ENCODE assay signal across 15 mouse cellular contexts in the genomic region with DNA sequence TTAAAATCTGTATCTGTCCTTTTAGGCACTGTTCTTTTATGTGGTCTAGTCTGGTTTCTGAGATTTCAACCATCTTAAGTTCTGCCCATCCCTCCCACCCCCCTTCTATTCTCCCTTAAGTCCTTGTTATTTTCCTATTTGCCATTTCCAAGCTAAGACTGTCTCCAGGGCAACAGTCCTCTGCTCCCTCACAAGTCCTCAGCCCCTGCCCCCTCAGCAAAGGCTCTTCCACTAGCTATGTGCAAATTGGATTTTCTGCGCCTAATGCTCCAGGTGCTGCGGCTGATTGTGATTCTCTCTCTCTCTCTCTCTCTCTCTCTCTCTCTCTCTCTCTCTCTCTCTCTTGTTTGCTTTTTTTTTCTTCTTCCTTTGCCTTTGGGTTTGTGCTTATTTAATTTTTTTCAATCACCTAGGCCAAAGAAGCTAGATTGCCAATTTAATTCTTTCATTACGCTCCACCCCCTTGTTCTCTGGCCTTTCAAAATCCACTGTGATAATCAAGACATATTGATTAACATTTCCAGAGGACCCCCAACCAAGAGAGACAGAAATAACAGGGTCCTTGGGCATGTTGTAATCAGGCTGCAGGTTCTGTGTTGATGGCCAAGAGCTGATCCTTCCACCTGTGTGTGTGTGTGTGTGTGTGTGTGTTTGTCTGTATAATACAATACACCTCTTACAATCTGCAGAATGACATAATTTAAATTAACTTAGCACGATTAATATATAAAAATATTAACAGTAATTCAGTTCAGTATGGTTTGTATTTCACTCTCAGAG. TPM values are rescaled to one million over a fixed set of nuclear protein-coding genes. Genes with fewer than 3 reads are reported as not detected.
DNase-seq lines count a peak whose midpoint lies in the region; ATAC-seq and TF ChIP-seq lines count a peak whose summit lies in the region.
"Had no signal": no experiment of that assay in that cellular context is flagged by ENCODE, and none has a peak within 500 bp of the region (broad histone marks: within the 10 kb centered on the region; RNA-seq: fewer than 3 reads in every experiment).

No protein-coding gene starts in this region.

- H3K4me3 ChIP-seq in CH12.LX (replicated peaks in 1 of 3; ENCODE audit: low read depth in 2 of 3, low read length in 2 of 3, poor library complexity in 1 of 3), result no peak overlapping the region
- no peak overlapping the region for H3K4me3 ChIP-seq in embryonic facial prominence, embryonic 14.5 days (ENCODE audit: low read depth, low read length)
- no peak overlapping the region for H3K4me3 ChIP-seq in hindbrain, embryonic 11.5 days (ENCODE audit: low read depth, low read length)
- no peak overlapping the region for H3K4me3 ChIP-seq in midbrain, embryonic 12.5 days

- no peaks in the 10 kb centered on the region for H3K4me1 ChIP-seq in CH12.LX (ENCODE audit: control insufficient read depth in 1 of 2, insufficient read depth in 2 of 2)
- H3K4me1 ChIP-seq in embryonic facial prominence, embryonic 14.5 days (ENCODE audit: control insufficient read depth, insufficient read depth, low read length), result peaks cover 4% of the 10 kb centered on the region; the same call in 1 of the 2 replicates
- H3K4me1 ChIP-seq in hindbrain, embryonic 11.5 days (replicated peaks; ENCODE audit: control insufficient read depth, insufficient read depth, low read length), result 0 out of 2 replicates have a peak, but pooled peaks cover 2% of the 10 kb centered on the region
- peaks cover 27% of the 10 kb centered on the region for H3K4me1 ChIP-seq in midbrain, embryonic 12.5 days

- H3K4me2 ChIP-seq in CH12.LX (ENCODE audit: insufficient read depth, low read depth, poor library complexity, severe bottlenecking), result peak overlapping the region; percentile 15; the same call in 1 of the 2 replicates
- H3K4me2 ChIP-seq in embryonic facial prominence, embryonic 14.5 days (ENCODE audit: low read depth, low read length), result no peak overlapping the region
- H3K4me2 ChIP-seq in hindbrain, embryonic 11.5 days (replicated peaks; ENCODE audit: low read depth, low read length), result no peak overlapping the region
- peak overlapping the region; percentile 19; the same call in 1 of the 2 replicates for H3K4me2 ChIP-seq in midbrain, embryonic 12.5 days (replicated peaks)
- H3K4me2 ChIP-seq: heart, embryonic 11.5 days; liver, embryonic 11.5 days had no signal

- WGBS in embryonic facial prominence, embryonic 14.5 days, result 73% methylated on average over 4 of the region's 4 CpGs
- WGBS in hindbrain, embryonic 11.5 days, result 57% methylated on average over 4 of the region's 4 CpGs
- 30% methylated on average over 4 of the region's 4 CpGs for WGBS in midbrain, embryonic 12.5 days

- no peak for TF ChIP-seq RAD21 in CH12.LX (IDR thresholded peaks at IDR 0.05; ENCODE audit: low read depth, low read length)

- H3K27me3 ChIP-seq in CH12.LX (replicated peaks), result no peaks in the 10 kb centered on the region
- H3K27me3 ChIP-seq in embryonic facial prominence, embryonic 14.5 days (replicated peaks; ENCODE audit: control insufficient read depth, insufficient read depth, low read length), result no peaks in the 10 kb centered on the region
- no peaks in the 10 kb centered on the region for H3K27me3 ChIP-seq in hindbrain, embryonic 11.5 days (ENCODE audit: control insufficient read depth, insufficient read depth, low read length)
- no peaks in the 10 kb centered on the region for H3K27me3 ChIP-seq in midbrain, embryonic 12.5 days

- H3K9ac ChIP-seq in CH12.LX (ENCODE audit: insufficient read depth, low read depth), result no peak overlapping the region
- no peak overlapping the region for H3K9ac ChIP-seq in embryonic facial prominence, embryonic 14.5 days (ENCODE audit: low read depth, low read length)
- H3K9ac ChIP-seq in hindbrain, embryonic 11.5 days (ENCODE audit: low read depth, low read length), result no peak overlapping the region
- H3K9ac ChIP-seq in midbrain, embryonic 12.5 days (replicated peaks), result no peak overlapping the region

- no peak overlapping the region for H3K27ac ChIP-seq in CH12.LX (ENCODE audit: insufficient read depth, low read depth)
- no peak overlapping the region for H3K27ac ChIP-seq in embryonic facial prominence, embryonic 14.5 days (replicated peaks; ENCODE audit: low read depth, low read length)
- peak overlapping the region; percentile 37; the same call in 1 of the 2 replicates for H3K27ac ChIP-seq in hindbrain, embryonic 11.5 days (ENCODE audit: low read depth, low read length)
- peak overlapping the region; percentile 87 for H3K27ac ChIP-seq in midbrain, embryonic 12.5 days (replicated peaks)

- TF ChIP-seq EP300 in CH12.LX (IDR thresholded peaks at IDR 0.05; ENCODE audit: low read length), result no peak

- in situ Hi-C loops in CH12.LX (cut with MboI; ENCODE audit: low pct_ligation_motif_present, low pct_unique_long_range_greater_than_20kb, low sequenced_read_pairs), result no loop called here

- H3K9me3 ChIP-seq in CH12.LX (replicated peaks; ENCODE audit: low read length), result no peaks in the 10 kb centered on the region
- no peaks in the 10 kb centered on the region for H3K9me3 ChIP-seq in embryonic facial prominence, embryonic 14.5 days (ENCODE audit: control insufficient read depth, low read length)
- H3K9me3 ChIP-seq in hindbrain, embryonic 11.5 days (ENCODE audit: control insufficient read depth, low read length), result no peaks in the 10 kb centered on the region
- H3K9me3 ChIP-seq in midbrain, embryonic 12.5 days, result no peaks in the 10 kb centered on the region

- no peak for TF ChIP-seq POLR2A in CH12.LX (IDR thresholded peaks at IDR 0.05; ENCODE audit: low read depth, low read length)

- H3K79me2 ChIP-seq in CH12.LX (replicated peaks; ENCODE audit: control insufficient read depth, extremely low read depth, insufficient read depth, poor library complexity, severe bottlenecking), result no peaks in the 10 kb centered on the region

- no peak for DNase-seq in CH12.LX (ENCODE audit: extremely low read depth)
- no peak for DNase-seq in embryonic facial prominence, embryonic 14.5 days (ENCODE audit: low spot score)
- DNase-seq in hindbrain, embryonic 11.5 days (ENCODE audit: low spot score), result no peak
- DNase-seq in layer of hippocampus, adult 9-10 months (ENCODE audit: low spot score), result no peak
- no peak for DNase-seq in adrenal gland, postnatal 36 days
- DNase-seq in embryo, embryonic 9.5 days (ENCODE audit: extremely low spot score), result no peak
- DNase-seq in ovary, adult 18-20 months (ENCODE audit: low spot score), result no peak
- DNase-seq: adrenal gland, adult 8-10 months; cerebellum, postnatal 36 days; gastrocnemius, postnatal 10 days; kidney, adult 9 months; right cerebral cortex, postnatal 14 days had no signal

- dilution Hi-C loops in CH12.LX (cut with MboI; ENCODE audit: extremely low pct_ligation_motif_present, extremely low pct_unique_long_range_greater_than_20kb, low sequenced_read_pairs), result no loop called here

- ATAC-seq in embryonic facial prominence, embryonic 14.5 days (ENCODE audit: low read depth), result peak; percentile 50; the same call in 1 of the 2 replicates
- ATAC-seq in hindbrain, embryonic 11.5 days (ENCODE audit: low FRiP score), result peak; percentile 49; the same call in 1 of the 2 replicates
- peak; percentile 93 for ATAC-seq in midbrain, embryonic 12.5 days (ENCODE audit: low FRiP score, low read depth)

- no peak for TF ChIP-seq CTCF in CH12.LX (conservative IDR thresholded peaks at IDR 0.05 in 1 of 2, IDR thresholded peaks at IDR 0.05 in 1 of 2; ENCODE audit: low read depth in 2 of 2, low read length in 2 of 2)

- H3K36me3 ChIP-seq in CH12.LX (replicated peaks in 1 of 2; ENCODE audit: control insufficient read depth in 1 of 2, insufficient read depth in 1 of 2, low read length in 1 of 2), result no peaks in the 10 kb centered on the region
- no peaks in the 10 kb centered on the region for H3K36me3 ChIP-seq in embryonic facial prominence, embryonic 14.5 days (ENCODE audit: control insufficient read depth, insufficient read depth, low read length)
- no peaks in the 10 kb centered on the region for H3K36me3 ChIP-seq in hindbrain, embryonic 11.5 days (ENCODE audit: control insufficient read depth, insufficient read depth, low read length)
- no peaks in the 10 kb centered on the region for H3K36me3 ChIP-seq in midbrain, embryonic 12.5 days

TF ChIP-seq in CH12.LX, 34 proteins besides CTCF, POLR2A, EP300 and RAD21 (continues in another document):
- TF ChIP-seq PAX5 (IDR thresholded peaks at IDR 0.05; ENCODE audit: low read length) (no peak), KAT2A (IDR thresholded peaks at IDR 0.05; ENCODE audit: insufficient replicate concordance, low read length) (no peak), MXI1 (IDR thresholded peaks at IDR 0.05; ENCODE audit: low read depth, low read length) (no peak), UBTF (IDR thresholded peaks at IDR 0.05; ENCODE audit: low read depth, low read length) (no peak), MAZ (IDR thresholded peaks at IDR 0.05; ENCODE audit: low read depth, low read length) (no peak), JUND (conservative IDR thresholded peaks at IDR 0.05; ENCODE audit: low read depth, low read length) (no peak), ZMIZ1 (IDR thresholded peaks at IDR 0.05; ENCODE audit: low read depth, low read length) (no peak), MYC (IDR thresholded peaks at IDR 0.05; ENCODE audit: low read depth, low read length) (no peak), NRF1 (IDR thresholded peaks at IDR 0.05; ENCODE audit: low read depth, low read length) (no peak), POLR2AphosphoS2 (IDR thresholded peaks at IDR 0.05; ENCODE audit: low read depth, low read length) (no peak), USF1 (IDR thresholded peaks at IDR 0.05; ENCODE audit: low read depth, low read length) (no peak), MEF2A (IDR thresholded peaks at IDR 0.05; ENCODE audit: borderline replicate concordance, low read depth, low read length) (no peak)

RNA-seq across cellular contexts. Expression of a gene that starts 0.8 kb away (rescaled TPM):
- total RNA-seq in CH12.LX (2012; rRNA removed), result 0.08 and 0.13 TPM in 2 replicates
- not detected in 2 replicates for total RNA-seq in CH12.LX (2014; rRNA removed)
- polyA plus RNA-seq in CH12.LX (2012; ENCODE audit: insufficient read length, low read depth), result 0.42 TPM in 1 of 2 replicates, not detected in the other
- polyA plus RNA-seq in embryonic facial prominence, embryonic 14.5 days (2014; fragmentation: Nextera tagmentation; extraction: Ambion mirVana), result 2,046 and 2,257 TPM in 2 replicates
- 1,131 and 1,227 TPM in 2 replicates for polyA plus RNA-seq in hindbrain, embryonic 11.5 days (2014; fragmentation: Nextera tagmentation; extraction: Ambion mirVana)
- polyA plus RNA-seq in midbrain, embryonic 12.5 days (2016; fragmentation: Nextera tagmentation; extraction: Ambion mirVana), result 584 and 614 TPM in 2 replicates
- total RNA-seq in adrenal gland, postnatal 36 days (2021), result 10 to 100 TPM; 54.1 to 68.9 TPM

RNA-seq across cellular contexts. Expression of a gene that starts 29.0 kb away (rescaled TPM):
- total RNA-seq in CH12.LX (2012; rRNA removed) (4.2 and 4.5 TPM in 2 replicates), CH12.LX (2014; rRNA removed) (9.0 and 11.4 TPM in 2 replicates)
- polyA plus RNA-seq in CH12.LX (2012; ENCODE audit: insufficient read length, low read depth), result 7.1 and 8.7 TPM in 2 replicates
- 38.6 and 44.3 TPM in 2 replicates for polyA plus RNA-seq in embryonic facial prominence, embryonic 14.5 days (2014; fragmentation: Nextera tagmentation; extraction: Ambion mirVana)
- 19.7 and 26.8 TPM in 2 replicates for polyA plus RNA-seq in hindbrain, embryonic 11.5 days (2014; fragmentation: Nextera tagmentation; extraction: Ambion mirVana)
- polyA plus RNA-seq in midbrain, embryonic 12.5 days (2016; fragmentation: Nextera tagmentation; extraction: Ambion mirVana), result 20.1 and 20.7 TPM in 2 replicates
- total RNA-seq in adrenal gland, postnatal 36 days (2021), result 1 to 10 TPM; 6.1 to 9.6 TPM

Comparison
In these comparisons a context has a peak if more than half of its experiments do, and no peak if none do; other contexts are left out.
1. H3K27ac ChIP-seq: peak in hindbrain, embryonic 11.5 days (single experiment) and midbrain, embryonic 12.5 days (single experiment); none in CH12.LX (single experiment) and embryonic facial prominence, embryonic 14.5 days (single experiment).
2. H3K4me2 ChIP-seq: peak in CH12.LX (single experiment) and midbrain, embryonic 12.5 days (single experiment); none in embryonic facial prominence, embryonic 14.5 days (single experiment) and hindbrain, embryonic 11.5 days (single experiment).
3. RNA of a gene that starts 0.8 kb away (polyA plus RNA-seq): 2,046 to 2,257 TPM in embryonic facial prominence, embryonic 14.5 days, 1,131 to 1,227 TPM in hindbrain, embryonic 11.5 days and 584 to 614 TPM in midbrain, embryonic 12.5 days; 0.42 TPM in CH12.LX; every median in the first group is over 100 times any median in the second.
4. Peak in every context shown above with its lines, with median percentiles within 50 percentile points of each other: ATAC-seq.